Mouse (Mus musculus) adipocyte (in vitro differentiated cells): Measurements from ENCODE around the gene Gabra5.
A peak's percentile ranks its signal among the peaks of the same experiment; 100 is the strongest.

Source experiments
- DNase-seq: peaks from one replicate; pipeline ENCODE4 v3.0.0-alpha.2; 2016; ENCODE audit warnings: low spot score

The Gabra5 gene

GRCm38 (mm10) chr7:57509681-57510141 is at the start of gene Gabra5:
Gabra5 (minus strand) TSS chr7:57510059.
- no peak for DNase-seq

GRCm38 (mm10) chr7:57538565-57538964 is 28.7 kb upstream of the Gabra5 start:
- DNase-seq = peak; percentile 2

- no peak for DNase-seq
Observed at GRCm38 (mm10) chr7:57532676-57533075, 22.8 kb upstream of the Gabra5 start.

- no peak for DNase-seq
Observed at GRCm38 (mm10) chr7:57529954-57530353, 20.1 kb upstream of the Gabra5 start.

GRCm38 (mm10) chr7:57529451-57529850 is 19.6 kb upstream of the Gabra5 start:
- DNase-seq = no peak

- no peak for DNase-seq
Observed at GRCm38 (mm10) chr7:57512955-57513354, 3.1 kb upstream of the Gabra5 start.

GRCm38 (mm10) chr7:57508860-57509632 is 813 bp downstream of the Gabra5 start:
- no peak for DNase-seq

- no peak for DNase-seq
Observed at GRCm38 (mm10) chr7:57502809-57503208, 7.0 kb downstream of the Gabra5 start.

- DNase-seq = no peak
Observed at GRCm38 (mm10) chr7:57491795-57492194, 18.1 kb downstream of the Gabra5 start.

- DNase-seq = no peak
Observed at GRCm38 (mm10) chr7:57486907-57487306, 23.0 kb downstream of the Gabra5 start.

GRCm38 (mm10) chr7:57482896-57483295 is 27.0 kb downstream of the Gabra5 start:
- DNase-seq = peak; percentile 11

GRCm38 (mm10) chr7:57473811-57474525 is 35.9 kb downstream of the Gabra5 start:
- DNase-seq = peak; percentile 20

GRCm38 (mm10) chr7:57471316-57471715 is 38.5 kb downstream of the Gabra5 start:
- no peak for DNase-seq

GRCm38 (mm10) chr7:57460354-57460753 is 49.5 kb downstream of the Gabra5 start:
- DNase-seq = no peak

- no peak for DNase-seq
Observed at GRCm38 (mm10) chr7:57448239-57448638, 61.6 kb downstream of the Gabra5 start.

GRCm38 (mm10) chr7:57422675-57423074 is 87.2 kb downstream of the Gabra5 start:
- no peak for DNase-seq

- no peak for DNase-seq
Observed at GRCm38 (mm10) chr7:57421044-57421443, 88.8 kb downstream of the Gabra5 start.

GRCm38 (mm10) chr7:57419392-57419791 is 90.5 kb downstream of the Gabra5 start, which contains the start of gene Gabrb3:
Gabrb3 (plus strand) TSS chr7:57419692.
- DNase-seq = no peak

GRCm38 (mm10) chr7:57412896-57413295 is 97.0 kb downstream of the Gabra5 start:
- DNase-seq = no peak

GRCm38 (mm10) chr7:57411163-57411562 is 98.7 kb downstream of the Gabra5 start:
- no peak for DNase-seq

GRCm38 (mm10) chr7:57393551-57393950 is 116.3 kb downstream of the Gabra5 start:
- no peak for DNase-seq

GRCm38 (mm10) chr7:57390046-57390445 is 119.8 kb downstream of the Gabra5 start:
- no peak for DNase-seq

GRCm38 (mm10) chr7:57387341-57387654 is 122.6 kb downstream of the Gabra5 start:
- DNase-seq = no peak
